Mouse (Mus musculus) liver, postnatal 0 days (tissue): Measurements from ENCODE around the gene Vmn1r209.
"Not testable (repeated sequence)": the region's sequence is repeated elsewhere in the genome, so short reads cannot be mapped to it uniquely, and the experiment has no call there.

ENCODE experiments used
- CTCF ChIP-seq: sonication (generic); IDR thresholded peaks from 2 replicates; pipeline ENCODE4 v1.5.1; 2016; ENCODE audit warnings: antibody characterized with exemption, low read depth
- EP300 ChIP-seq: IDR thresholded peaks from 2 replicates; pipeline ENCODE4 v1.6.1; 2016; ENCODE audit warnings: antibody characterized with exemption, low read depth, mild to moderate bottlenecking

- TF ChIP-seq CTCF, EP300: not testable (repeated sequence)
Observed at GRCm38 (mm10) chr13:22809582-22809981, at the start of gene Vmn1r209.
